Mouse (Mus musculus): ENCODE data around the gene Nudt8.
"Not testable (repeated sequence)": the region's sequence is repeated elsewhere in the genome, so short reads cannot be mapped to it uniquely, and the experiment has no call there.

DNA sequence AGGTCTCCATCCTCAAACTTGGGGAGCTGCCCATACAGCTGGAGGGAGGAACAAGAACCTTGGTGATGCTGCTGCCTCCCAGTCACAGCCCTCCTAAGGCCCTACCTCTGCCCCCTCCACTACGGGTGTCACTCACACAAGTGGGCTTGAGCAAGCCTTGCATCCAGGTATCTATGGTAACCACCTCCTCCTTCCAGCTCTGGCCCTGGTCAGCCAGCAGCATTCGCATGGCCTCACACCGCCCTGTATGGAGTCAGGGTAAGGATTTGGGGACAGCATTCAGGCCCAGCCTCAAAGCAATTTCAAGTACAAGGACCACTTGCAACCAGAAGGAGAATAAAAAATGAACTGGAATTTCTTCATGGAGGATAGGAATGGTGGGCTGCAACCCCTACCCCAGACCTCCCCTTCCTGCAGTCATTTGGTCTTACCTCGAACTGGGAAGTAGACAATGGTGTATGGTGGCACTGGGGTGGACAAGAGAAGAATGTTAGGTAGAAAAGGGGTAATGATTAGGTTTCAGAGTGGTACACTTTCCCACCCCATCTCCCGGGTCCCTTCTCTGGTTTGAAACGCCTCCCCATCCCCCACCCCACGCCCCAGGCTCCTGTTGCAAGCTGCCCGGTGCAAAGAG lies 36.9 kb downstream of the Nudt8 start:
- not testable (repeated sequence) for TF ChIP-seq HCFC1 (IDR thresholded peaks at IDR 0.05; ENCODE audit: borderline replicate concordance, insufficient read depth, low read length); MAFK (IDR thresholded peaks at IDR 0.05; ENCODE audit: insufficient read depth, low read depth, low read length)
